Mouse (Mus musculus) CH12F3 (cell line): Measurements from ENCODE around the gene Rdh14.

ENCODE experiments used
- in situ Hi-C: fragments of 300-500 bp; cut with MboI; formaldehyde crosslinking; loops from 2 replicates; pipeline ENCODE4 v1.14.3; 2020; ENCODE audit warnings: low sequenced_read_pairs

Rdh14 gene

DNA sequence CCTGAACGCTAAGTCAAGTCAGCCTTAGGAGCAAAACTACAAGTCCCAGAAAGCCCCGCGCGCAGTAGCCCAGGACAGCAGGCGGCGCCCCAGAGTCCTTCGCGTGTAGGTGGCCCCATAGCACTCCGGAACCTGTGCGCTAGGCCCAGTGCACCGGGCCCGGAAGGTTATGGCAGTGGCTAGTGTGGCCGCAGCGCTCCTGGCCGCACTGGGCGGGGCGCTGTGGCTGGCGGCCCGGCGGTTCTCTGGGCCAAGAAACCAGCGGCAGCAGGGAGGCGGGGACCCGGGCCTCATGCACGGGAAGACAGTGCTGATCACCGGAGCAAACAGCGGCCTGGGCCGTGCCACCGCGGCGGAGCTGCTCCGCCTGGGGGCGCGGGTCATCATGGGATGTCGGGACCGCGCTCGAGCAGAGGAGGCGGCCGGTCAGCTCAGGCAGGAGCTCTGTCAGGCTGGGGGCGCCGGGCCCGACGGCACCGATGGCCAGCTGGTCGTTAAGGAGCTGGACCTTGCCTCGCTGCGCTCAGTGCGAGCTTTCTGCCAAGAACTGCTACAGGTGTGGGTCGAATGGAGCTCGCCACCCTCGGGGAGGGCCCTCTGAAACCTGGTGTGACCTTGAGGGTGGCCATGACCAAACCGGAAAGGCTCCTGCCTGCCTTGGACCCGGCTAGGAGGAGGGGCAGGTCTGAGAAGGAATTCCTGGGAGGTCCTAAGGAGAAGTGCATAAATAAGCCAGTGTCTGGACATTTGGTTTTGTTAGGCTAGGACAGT lies at the start of gene Rdh14:
Gene Rdh14 (plus strand): TSS at position 102 of the 771 bp plus-strand sequence.
- in situ Hi-C loops: no loop called here

DNA sequence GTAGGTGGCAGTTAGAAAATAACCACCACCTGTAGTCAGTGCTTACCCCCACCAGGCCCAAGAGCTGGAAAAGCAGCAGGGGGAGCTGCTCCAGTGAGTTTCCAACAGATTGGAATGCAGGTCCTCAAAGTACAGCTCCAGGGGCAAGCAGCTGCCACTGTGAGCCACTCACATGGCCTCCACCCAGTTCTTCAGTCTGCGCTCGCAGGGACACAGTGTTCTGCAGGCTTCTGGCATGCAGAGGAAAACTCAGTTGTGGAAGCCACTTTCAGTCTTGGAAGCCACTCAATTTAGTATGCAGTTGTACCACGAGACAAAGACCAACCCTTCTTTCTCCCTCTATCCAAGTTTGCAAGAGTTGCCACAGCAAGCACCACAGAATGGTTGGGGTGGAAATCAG lies 39.9 kb upstream of the Rdh14 start:
- in situ Hi-C loops: no loop called here

DNA sequence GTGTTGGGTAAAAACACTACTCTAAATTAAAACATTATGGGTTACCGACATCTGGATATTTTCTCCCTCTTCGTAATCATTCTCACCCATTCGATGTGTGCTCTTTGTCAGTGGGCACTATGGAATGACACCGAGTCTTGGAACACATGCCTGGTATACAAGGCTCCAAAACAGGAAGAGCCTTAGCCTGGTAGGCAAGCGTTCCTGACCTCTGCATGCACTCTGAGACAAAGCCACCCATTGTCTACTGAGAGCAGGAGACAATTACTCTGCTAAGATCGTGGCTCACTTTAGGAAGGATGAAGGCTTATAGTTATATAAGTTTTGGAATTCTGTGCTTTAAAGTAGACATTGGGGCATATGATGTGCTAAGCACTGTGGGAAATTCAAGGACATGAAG lies 32.8 kb upstream of the Rdh14 start:
- in situ Hi-C loops: no loop called here

DNA sequence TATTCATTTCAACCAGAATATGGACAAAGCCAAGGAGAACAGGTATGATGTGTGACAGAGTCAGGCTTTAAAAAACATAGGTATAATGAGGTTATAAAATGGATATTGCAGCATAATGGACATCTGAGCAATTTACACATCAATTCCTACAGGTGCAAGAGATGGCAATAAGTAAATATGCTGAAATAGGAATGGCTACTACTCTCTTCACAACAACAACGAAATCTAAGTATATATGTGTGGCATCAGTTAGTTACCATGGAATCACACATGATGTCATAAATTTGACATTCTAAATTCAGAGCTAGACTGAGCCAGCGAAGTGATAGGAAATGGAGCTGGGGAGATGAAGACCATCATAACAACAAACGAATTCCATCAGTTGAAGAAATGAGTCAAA lies 20.9 kb upstream of the Rdh14 start, which contains the start of gene Nt5c1b:
Gene Nt5c1b (plus strand): TSS at position 301 of the 400 bp plus-strand sequence.
- in situ Hi-C loops: no loop called here

DNA sequence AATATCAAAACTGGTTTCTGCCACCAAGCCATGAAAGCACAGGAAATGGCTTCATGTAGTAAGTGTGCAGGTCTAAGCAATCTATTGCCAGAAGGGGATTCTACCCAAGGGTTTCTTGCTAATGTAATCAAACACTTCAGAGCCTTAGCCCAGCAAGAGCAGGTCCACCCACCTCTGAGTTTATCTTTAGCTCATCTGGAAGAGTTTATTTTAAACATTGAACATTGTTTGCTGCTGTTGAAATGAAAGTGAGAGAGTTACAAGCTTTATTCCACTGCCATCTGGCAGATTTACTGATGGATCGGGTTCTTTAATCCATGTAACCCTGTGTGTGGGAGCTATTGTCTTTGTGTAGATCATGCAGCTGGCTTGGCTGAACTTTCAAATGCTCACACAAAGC lies 10.2 kb downstream of the Rdh14 start:
- in situ Hi-C loops: no loop called here

DNA sequence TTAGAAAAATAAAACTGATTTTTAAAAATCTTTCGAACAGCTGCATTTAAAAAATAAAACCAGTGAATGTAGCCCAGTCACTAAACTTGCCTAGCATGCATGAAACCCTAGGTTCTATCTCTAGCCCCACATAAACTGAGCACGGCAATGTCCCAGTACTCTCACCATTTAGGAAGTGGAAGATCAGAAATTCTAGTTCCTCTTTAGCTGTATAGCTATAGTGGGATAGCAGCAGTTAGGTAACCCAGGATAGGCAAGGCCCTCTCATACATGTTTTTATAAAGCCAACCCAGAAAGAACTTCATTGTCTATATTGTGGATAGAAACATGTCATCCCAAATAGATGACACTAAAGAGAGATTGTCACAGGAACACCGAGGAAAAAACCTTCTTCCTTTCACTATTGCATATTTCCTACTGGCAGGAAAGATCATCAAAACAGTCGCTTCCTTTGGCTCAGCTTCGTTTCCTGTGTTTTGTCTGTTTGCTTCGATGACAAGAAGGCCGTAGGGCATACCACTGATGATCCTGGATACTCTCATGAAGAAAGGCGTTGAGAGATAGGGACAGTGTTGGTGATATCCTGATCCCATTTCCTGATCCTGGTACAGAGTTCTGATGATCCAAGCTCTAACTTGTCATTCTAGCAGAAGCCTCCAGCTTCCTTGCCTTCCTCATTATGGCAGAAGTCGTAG lies 12.0 kb downstream of the Rdh14 start:
- in situ Hi-C loops: no loop called here

DNA sequence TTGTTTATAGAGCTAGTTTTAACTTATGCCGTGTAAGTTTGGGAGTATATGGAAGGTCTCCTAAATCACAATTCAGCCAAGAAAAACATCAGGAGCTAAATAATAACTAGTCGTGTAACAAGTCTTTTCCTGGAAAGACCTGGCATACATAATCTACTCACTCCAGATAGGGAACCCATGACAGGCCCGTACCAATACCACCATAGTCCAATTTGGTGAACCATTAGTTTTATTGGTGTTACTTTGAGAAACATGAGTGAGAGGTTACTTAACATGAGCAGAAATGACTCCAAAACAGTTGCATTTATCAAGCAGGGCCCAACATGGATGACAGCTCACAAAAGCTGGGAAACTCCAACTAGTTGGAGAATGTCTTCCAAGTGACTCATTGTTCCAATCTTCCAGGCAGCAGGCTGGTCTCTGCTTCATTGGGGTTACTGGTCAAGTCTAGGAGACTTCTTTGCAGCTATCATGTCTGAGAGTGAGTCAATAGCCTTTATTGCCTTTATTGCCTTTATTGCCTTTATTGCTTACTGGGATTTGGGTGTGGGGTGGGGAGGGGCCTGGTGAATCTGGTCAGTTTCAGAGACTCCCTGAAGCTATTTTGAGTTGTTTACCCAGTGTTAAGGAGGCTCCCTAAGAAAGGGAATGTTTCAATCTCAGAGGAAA lies 20.1 kb downstream of the Rdh14 start:
- in situ Hi-C loops: no loop called here

DNA sequence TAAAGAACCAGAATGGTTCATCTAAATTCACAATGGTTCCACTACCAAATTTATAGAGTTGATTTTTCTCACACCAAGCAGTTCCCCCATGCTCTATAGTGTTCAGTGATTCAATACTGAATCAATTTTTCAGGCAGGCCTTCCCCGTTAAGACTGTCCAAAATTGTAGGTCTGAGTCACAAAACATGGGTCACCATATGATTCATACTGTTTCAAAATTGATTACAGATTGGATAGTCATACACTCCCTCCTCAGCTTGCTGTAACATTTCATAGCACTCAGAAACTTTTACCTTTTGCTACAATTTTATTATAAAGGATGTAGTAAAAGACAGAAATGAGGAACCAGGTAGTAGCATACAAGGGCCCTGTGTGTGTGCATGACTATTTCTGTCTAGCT lies 20.9 kb downstream of the Rdh14 start:
- in situ Hi-C loops: no loop called here

DNA sequence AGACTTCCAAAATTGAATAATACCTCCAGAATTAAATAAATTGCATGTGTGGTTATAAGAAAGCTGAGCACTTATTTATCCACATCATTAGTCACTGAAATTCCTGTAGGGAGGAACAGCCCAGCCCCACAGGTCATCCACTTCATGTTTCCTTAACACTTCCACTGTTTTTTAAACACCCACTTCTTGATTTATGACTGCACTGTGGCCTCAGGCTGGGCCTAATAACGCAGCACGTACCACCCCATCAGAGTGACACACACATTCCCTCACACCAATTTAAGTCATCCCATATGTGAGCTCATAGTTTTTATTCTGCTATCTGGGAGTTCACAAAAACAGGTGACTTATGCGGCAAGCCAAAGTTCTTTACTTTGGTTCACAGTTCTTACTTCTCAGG lies 31.8 kb downstream of the Rdh14 start:
- in situ Hi-C loops: no loop called here

DNA sequence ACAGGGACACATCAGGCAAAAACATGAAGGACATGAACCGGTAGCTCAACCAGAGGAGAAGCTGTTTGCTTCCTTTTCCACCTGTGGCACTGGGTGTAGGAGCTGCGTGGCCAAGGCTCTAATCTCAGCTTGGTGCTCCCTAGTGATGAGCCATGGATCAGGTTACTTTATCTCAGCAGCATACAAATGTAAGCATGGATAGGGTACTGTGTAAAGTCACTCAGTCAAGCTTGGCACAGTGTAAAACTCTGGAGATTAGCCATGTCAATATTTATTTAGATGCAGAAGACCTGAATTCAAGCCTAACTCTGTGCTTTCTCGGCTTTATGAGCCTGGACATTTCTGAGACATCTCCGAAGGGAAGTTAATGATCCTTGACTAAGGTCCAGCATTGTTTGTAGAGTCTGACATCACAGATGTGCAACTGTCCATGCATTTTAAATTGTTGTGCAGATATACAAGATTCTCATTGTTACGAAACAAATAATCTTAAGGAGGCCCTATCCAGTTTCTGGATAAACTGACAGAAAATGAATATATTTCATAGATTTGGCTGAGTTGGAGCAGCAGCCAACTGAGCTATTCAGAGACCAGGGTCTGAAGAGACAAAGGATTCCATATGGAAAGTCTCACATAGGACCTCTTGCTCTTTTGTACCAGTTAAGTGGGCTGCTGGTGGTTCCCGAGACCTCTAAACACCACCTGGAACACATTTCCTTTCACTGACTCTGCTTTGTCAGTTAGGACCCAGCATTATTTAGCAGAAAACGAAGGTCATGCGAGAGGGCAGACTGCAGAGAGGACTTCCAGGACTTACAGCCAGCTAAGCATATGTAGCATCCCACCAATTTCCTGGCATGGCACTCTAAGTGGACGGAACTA lies 35.7 kb downstream of the Rdh14 start:
- in situ Hi-C loops: loop anchor here (25.0 kb wide), 2 partner anchors 864 to 1364 kb away; partner anchors contain the start of gene Osr1

DNA sequence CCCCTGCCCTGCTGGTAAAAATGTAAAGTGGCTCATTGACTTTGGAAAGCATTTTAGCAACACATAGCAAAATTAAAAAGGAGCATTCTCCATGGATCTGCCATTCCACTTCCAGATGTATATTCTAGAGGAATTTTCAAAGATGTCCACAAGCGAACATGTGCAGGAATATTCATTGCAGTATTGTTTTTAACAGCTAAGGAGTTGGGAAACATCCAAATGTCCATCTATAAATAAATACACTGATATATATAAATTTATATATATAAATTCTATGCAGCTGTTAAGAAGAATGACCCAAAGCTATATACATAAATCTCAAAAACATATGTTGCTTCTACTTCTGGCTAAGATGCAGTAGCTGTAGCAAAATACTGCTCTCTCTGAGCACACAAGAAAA lies 40.4 kb downstream of the Rdh14 start:
- in situ Hi-C loops: loop anchor here (25.0 kb wide), 2 partner anchors 869 to 1369 kb away; partner anchors contain the start of gene Osr1

DNA sequence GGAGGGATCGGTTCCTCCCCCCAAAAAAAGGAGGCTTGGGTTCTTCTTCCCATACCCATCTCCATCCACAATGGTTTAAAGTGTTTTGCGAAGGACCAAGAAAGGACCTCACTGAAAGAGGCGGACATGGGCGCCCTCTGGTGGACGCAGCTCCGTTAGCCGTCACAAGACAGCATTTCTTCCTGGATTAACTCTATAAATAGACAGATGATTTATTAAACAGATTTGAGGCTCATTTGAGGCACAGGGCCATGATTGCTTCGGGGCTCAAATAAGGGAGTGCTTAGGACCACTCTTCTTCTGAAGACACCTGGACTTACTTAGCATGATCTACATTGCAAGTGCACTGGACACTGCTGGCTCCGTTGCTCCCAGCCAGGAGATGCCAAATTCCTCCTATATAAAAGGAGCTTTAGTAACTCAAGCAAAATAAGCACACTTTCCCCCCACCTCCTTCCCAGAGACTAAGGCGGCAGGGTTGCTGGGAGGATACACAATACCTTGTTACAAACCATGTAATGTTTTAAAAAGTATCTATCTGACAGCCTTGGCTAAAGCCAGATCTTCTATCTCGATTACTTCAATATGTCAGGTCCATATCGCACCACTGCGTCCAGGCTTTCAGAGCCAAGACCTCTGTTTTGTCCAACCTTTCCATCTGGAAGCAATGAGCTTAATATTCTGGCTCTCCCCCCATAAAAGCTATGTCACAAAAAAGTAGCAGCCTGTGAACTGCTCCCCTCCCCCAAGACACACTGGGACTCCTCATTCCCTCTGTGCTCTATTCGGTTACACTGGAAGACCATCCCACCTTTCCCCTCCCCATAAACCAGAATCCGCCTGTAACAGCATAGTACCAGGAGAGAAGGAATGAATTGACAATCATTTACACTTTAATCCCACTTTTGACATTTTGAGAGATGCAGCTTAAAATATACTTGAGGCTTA lies 47.8 kb downstream of the Rdh14 start:
- in situ Hi-C loops: loop anchor here (25.0 kb wide), 2 partner anchors 876 to 1376 kb away; partner anchors contain the start of gene Osr1

DNA sequence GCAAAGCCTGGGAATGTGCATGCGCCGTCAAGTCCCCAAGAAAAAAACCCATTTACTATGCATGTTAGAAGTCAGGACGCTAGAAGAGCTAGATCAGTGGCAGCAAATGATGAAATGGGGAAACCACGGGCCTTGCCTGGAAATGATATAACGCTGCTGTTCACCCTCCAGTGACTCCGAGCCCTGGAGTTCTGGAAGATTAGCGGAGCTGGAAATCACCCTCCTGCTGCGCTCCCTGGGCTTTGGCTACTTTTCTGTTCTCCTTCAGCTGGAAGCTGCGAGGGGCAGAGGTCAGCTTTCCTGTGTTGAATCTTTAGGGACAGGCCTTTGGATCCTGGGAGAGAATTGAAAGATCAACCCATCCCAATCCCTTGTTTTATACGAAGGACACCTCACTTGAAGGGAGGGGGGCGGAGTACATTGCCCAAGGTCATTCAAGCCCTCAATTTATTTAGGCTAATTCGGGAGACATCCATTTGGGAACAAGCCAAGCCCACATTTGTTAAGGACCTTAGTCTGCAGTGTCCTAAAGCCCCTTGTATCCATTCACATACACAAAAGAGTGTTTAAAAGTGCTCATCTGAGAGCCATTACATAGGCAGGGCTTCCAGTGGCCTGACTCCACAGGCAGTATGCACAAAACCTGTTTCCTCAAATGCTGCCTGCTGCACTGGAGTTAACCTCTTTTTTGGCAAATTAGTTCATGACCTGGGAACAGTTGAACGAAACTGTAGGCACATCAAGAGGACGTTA lies 49.1 kb downstream of the Rdh14 start:
- in situ Hi-C loops: loop anchor here (25.0 kb wide), 2 partner anchors 877 to 1377 kb away; partner anchors contain the start of gene Osr1
